Mouse (Mus musculus) ES-E14 (cell line): ENCODE measurements at regions not wholly inside any gene's neighbourhood (a gene's known extent, or its start where the extent isn't known, plus 50 kb on each side); places are given as distances from the start of the nearest gene placed in this dataset.

Source experiments
- HCFC1 ChIP-seq: IDR thresholded peaks from 2 replicates; pipeline ENCODE4 v1.6.1; 2012; ENCODE audit warnings: low read length, inconsistent platforms, borderline replicate concordance; ENCODE audit not compliant: insufficient read depth
- MAFK ChIP-seq: IDR thresholded peaks from 2 replicates; pipeline ENCODE4 v1.6.1; 2014; ENCODE audit warnings: mild to moderate bottlenecking, low read depth, low read length, inconsistent platforms; ENCODE audit not compliant: insufficient read depth
- ZC3H11A ChIP-seq: IDR thresholded peaks from 2 replicates; pipeline ENCODE4 v1.6.1; 2012; ENCODE audit warnings: low read depth, mild to moderate bottlenecking, inconsistent platforms, low read length, borderline replicate concordance

GRCm38 (mm10) chr7:113010150-113010549 lies 56.4 kb downstream of the Rassf10 start:
- peak; percentile 92 for TF ChIP-seq MAFK
- no peak for TF ChIP-seq HCFC1
- TF ChIP-seq ZC3H11A = no peak
